Mouse (Mus musculus) left cerebral cortex, postnatal 4 days (tissue): ENCODE results near the gene A2ml1. TPM values are rescaled to one million over a fixed set of nuclear protein-coding genes. Genes with fewer than 3 reads are reported as not detected.

ENCODE experiments used
- DNase-seq: peaks from one replicate; pipeline ENCODE4 v3.0.0-alpha.2; 2022
- intact Hi-C: fragments of 180-260 bp; cut with DNase I; formaldehyde crosslinking; loops from one replicate; pipeline ENCODE4 v1.15.1; 2025
- total RNA-seq, 2 experiments: library from RNA; stranded (reverse); gene quantifications; 2 replicates each; pipeline ENCODE4 v1.2.3; 2021

Gene A2ml1
- total RNA-seq, 2 experiments from 2014 or later: 7.8 to 8.7 TPM

DNA sequence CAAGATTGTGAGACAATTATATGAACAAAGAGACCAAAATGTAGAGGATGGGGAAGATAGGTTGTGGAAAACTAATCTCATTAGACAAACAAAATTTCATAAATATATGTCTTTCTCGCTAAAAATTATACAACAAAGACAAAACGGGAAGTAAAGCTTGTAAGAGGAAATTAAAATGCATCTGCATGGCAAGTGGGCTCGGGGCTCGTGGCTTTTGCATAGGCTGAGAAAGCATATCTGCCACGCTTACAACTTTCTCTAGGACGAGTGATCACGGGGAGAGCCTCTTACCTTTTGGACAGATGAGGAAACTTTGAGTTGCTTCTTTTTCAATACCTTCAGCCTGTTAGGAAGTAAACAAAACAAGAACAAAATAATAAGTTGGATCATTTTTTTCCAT lies 27.4 kb downstream of the A2ml1 start:
- intact Hi-C loops: no loop called here
- DNase-seq: no peak

DNA sequence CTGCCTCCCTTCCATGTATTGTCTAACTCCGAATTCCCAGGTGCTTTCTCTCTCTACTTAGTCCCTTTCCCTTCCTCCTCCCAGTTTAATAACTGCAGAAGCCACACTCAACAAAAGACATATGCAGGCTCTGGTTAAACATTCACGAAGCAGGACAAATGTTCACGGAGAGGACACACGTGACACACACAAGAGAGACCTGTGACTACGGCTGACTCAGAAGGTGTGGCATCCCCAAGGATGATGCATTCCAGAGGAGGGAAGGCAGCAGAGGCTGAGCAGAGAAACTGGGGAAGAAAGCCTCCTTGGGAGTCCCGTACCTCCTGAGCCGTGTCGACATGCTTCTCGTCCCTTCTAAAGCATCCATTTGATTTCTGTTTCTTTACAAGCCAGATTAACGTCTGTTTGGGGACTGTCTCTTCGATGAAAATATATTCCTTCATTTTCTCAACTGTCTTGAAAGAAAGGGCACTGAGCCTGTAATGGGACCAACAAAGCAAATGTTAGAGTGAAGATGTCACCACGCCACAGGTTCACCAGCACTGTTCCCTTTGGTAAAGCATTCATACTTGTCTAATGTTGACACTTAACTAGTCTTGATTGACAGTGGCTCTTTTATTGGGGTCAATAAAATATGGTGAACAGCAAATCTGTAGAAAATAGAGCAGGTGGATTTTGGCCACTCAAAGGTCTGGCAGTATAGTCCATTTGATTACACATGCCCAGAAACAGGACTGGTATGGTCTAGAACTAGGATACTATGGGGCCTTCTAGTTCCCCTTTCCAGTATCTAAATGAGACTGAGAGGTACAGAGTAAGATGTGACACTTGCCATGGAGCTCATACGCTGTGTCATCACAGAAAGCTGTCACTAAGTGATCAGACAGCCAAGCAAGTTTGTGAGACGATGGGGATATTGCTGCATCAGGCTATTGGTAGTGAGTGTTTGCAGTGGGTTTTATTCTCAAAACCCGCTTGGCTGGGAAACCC lies 31.6 kb downstream of the A2ml1 start:
- intact Hi-C loops: no loop called here
- DNase-seq: no peak

DNA sequence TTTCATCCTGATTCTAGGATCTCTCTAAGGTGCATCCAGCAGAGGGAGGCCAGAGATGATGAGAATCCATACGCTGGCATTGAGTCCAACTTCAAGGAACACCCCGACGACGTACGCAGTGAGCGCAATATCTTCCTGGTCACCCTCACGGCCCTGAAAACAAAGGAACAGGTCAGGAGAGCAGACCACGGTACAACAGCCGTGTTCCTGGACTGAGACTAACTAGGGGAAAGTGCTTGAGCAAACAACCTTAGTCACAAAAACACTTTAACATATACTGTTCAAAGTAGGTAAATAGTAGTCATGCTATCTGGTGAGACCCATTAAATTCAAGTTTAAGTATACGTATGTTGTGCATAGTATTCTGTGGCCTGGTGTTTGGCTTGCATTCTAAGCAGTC lies 32.9 kb downstream of the A2ml1 start:
- intact Hi-C loops: no loop called here
- no peak for DNase-seq

DNA sequence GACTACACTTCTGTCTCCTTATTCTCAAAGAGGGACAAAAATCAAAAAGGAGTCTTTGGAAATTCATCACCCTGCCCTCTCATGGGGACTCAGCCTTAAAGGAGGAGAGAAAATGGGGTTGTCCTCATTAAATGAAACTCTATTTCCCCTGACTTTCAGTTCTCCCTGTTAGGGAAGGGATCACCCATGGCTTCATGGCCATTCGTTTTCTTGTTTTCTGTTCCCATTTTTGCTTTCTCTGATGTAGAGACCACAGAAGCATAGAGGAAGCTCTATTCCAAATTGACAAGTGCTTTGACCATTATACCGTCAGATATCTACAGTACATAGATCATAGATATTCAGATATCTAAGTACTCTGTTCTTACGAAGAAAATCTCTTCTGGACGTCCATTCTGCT lies 36.0 kb downstream of the A2ml1 start:
- intact Hi-C loops: no loop called here
- no peak for DNase-seq

DNA sequence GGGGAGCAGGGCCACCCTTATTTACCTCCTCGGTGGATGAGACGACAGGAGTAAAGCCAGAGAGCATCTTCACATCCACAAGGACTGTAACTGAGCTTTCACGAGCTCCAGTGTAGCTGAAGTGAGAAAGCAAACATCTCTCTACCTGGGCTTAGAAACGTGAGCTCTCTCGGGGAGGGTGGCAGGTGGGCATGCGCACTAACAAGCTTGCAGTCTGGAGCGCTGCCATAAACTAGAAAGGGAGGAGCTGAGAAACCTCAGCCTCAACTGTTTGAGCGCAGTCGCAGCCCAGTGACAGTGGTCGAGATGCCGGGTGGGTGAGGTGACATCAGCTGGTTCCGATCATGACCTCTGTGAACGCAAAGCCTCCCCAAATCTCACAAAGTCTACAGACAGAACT lies 38.2 kb downstream of the A2ml1 start:
- no peak for DNase-seq
- intact Hi-C loops: no loop called here

DNA sequence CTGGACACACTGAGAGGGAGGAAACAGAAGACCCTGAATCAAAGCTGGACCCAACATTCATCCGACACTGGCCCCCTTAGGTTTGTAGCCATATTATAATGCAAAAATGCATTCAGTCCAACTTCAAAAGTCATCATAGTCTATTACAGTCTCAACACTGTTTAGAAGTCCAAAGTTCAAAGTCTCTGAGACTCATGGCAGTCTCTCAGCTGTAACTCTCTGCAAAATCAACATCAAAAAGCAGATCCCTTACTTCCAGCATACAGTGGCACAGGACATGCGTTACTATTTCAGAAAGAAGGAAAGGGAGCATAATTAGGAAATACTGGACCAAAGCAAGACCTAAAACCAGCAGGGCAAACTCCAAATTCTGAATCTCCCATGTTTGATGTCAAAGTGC lies 46.2 kb downstream of the A2ml1 start:
- intact Hi-C loops: no loop called here
- no peak for DNase-seq

DNA sequence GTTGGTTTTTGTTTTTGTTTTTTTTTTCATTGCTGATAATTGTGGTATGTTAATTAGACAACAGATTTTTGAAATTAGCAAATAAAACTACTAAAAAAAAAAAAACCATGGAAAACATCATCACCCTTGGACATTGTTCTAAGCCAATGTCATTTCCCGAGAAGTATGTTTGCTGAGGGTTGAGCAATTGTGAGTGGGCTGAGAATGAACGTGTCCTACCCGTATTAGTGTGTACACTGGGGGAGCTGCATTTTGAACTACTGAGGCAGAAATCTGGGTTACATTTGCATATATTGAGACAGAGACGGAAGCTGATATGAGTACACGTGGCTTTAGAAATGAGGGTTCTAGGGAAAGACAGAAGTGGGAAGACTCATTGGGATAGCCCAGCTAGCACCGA lies 48.1 kb downstream of the A2ml1 start:
- DNase-seq: no peak
- intact Hi-C loops: no loop called here

DNA sequence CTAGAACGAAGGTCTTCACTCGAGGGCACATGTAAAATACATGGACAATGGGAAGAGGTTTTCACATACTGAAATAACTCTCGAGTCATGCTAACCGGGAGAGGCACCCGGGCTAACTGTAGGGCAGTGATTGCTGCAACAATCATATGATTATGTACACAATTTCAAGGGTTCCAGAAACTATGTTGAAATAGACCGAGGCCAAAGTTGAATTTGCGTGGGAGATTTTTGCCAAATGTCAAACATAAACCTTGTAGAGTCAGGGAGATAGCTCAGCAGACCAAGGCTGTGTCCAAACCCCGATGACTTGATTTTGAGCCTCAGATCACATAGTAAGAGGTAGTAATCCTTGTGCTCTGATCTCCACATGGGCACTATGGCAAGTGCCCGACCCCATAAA lies 48.7 kb downstream of the A2ml1 start:
- intact Hi-C loops: no loop called here

DNA sequence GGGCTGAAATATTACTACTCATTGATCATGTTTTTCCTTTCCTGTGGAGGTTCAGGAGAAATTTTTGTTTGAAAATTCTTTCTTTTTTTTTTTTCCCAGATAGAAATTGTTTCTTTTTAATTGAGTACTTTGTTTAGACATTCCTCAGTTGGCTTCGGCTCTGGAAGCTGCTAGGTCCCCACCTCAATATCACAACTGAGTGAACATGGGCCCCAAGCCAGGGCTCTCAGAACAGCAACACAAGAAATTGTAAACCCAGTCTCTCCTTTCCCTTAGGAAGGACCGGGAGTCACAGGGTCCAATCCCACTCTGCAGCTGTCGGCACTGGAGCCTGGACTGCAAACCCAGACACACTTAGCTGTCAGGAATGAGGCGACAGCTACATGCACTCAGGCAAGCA lies 52.9 kb downstream of the A2ml1 start:
- DNase-seq: no peak
- intact Hi-C loops: no loop called here

More for the DNA sequence above, 48.7 kb downstream of the A2ml1 start:
- DNase-seq: no peak

DNA sequence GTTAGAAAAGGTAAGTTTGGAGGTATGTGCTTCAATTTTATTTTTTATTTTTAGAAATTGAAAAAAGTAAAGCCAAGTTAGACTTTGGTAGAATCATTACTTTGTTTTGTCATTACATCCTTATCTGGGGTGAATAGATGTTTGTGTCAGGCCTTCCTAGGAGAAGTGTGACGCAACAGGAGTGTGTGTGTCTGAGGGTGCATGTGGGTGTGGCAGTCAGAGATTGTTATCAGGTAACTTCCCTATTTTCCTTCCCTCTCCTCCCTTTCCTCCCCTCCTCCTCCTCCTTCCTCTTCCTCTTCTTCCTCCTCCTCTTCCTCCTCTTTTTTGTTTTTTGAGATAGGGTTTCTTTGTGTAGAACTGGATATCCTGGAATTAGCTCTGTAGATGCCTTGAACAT lies 54.3 kb downstream of the A2ml1 start:
- intact Hi-C loops: no loop called here

DNA sequence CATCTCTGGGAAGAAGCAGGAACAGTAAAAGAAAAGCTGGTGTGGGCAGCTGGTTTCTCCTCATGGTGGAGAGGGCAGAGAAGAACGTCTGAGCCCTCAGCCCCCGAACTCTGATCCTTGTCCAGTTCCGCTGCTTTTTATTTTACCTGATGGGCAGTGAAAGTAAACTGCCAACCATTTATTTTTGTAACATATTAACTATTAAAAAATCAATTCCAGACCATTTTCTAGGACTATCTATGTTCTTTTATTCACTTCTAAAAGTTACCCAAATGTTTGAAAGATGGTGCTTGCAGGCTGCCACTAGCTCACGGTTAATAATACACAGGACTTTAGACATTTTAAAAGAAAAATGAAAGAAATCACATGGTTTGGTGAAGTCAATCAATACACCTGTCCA lies 54.8 kb downstream of the A2ml1 start, which contains the start of gene Pzp:
Gene Pzp (minus strand): TSS at position 120 of the 400 bp plus-strand sequence.
- DNase-seq: no peak
- intact Hi-C loops: no loop called here

More for the DNA sequence above, 54.3 kb downstream of the A2ml1 start:
- no peak for DNase-seq

DNA sequence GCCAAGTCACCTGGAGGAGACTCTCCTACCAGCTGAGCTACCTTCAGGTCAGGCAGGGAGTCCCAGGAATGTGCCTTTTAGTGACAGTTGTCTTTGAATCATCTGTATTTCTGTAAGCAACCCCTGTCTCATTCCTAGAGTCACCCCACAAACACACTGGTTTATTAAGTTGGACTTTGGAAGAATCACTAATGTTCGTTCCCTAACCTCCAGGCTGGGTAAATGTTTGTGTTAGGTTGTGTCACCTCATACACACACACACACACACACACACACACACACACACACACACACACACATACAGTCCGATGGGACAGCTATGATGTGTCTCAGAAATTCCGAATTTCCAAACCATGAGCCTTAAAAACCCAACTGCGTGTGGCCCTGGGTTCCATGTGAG lies 55.6 kb downstream of the A2ml1 start:
- intact Hi-C loops: no loop called here
- no peak for DNase-seq

DNA sequence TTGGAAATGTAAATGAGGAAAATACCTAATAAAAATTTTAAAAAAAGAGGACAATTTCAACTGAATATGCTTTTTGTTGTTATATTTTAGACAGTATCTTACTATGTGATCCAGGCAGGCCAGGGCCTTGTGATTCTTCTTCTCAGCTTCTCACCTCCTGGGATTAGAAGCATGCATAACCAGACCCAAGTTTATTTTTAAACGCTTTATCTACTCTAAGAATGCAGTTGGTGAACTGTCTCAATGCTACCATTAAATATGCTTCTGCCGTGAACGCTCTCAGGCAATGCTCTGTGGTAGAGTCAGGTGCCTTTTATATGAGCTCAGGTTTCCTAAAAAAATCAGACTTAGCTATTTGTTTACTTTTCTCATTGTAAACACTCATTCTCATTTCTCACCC lies 58.0 kb downstream of the A2ml1 start:
- intact Hi-C loops: no loop called here
- no peak for DNase-seq

DNA sequence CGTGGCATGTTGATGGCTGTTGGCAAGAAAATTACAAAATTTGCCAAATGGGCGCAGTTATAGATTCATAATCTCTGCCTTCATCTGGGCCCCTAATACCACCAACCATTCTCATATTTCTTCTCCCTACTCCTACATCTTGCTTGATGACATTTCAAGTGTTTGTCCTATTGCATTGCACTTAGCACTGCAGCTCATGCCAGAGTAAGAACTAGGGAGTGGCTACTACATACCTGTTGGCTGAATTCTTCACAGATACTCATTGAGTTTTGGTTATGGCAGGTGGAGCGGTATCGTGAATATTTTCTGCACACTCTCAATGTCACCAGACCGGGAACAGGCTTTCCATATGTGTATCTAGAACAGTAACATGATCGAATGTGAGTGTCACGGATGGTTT lies 62.2 kb downstream of the A2ml1 start:
- DNase-seq: no peak
- intact Hi-C loops: no loop called here

DNA sequence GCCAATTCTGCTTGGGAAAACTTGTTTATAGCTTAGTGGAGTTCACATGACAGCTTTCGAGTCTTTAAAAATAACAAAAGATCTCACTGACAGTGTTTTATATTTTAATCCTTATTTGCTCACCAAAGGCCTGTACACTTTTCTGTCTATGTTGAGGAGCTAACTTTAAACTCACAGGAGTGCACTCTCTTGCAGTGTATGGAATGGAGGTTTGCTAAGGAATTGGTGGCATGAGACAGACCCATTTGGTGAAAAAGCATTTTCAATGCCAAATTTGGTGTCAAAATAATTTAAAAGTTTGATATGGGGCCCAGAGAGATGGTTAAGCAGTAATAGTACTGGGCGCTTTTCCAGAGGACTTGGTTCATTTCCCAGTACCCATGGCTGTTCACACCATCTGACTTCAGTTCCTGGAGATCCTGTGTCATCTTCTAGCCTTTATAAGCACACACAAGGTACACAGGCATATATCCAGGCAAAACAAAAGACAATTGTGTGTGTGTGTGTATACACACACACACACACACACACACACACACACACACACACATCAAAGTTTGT lies 75.7 kb downstream of the A2ml1 start:
- no peak for DNase-seq
- intact Hi-C loops: no loop called here

DNA sequence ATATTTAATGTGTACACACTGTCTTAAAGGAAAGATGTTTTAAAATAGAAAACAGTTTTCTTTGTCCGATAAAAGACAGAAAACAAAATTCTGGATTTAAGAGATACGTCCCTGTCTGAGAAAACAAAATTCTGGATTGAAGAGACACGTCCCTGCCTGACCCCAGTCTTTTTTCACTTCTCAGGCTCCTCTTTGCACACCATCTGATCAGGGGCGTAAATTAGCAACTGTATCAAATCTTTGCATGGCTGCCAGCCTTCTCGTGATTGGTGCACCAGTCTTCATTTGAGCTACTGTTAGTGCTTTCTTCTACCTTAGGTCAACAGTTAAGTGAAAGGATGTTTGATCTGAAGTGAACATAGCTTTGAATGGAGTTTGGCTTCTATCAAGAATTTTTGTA lies 76.7 kb downstream of the A2ml1 start:
- intact Hi-C loops: no loop called here
- no peak for DNase-seq

DNA sequence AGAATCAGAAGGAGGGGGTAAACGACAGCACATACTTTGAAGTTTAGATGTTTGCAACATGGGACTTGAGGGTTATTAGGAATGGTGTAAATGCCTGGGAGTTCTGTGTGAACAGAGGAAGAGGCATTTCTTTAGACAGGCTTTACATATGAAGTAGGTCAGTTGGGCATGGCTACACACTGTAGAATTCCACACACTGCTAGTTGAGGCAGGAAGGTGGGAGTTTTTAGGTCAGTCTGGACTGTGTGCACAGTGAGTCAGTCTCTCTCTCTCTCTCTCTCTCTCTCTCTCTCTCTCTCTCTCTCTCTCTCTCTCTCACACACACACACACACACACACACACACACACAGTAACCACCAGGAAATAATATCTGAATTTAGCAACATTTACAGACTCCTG lies 86.1 kb downstream of the A2ml1 start:
- intact Hi-C loops: no loop called here
- DNase-seq: no peak

DNA sequence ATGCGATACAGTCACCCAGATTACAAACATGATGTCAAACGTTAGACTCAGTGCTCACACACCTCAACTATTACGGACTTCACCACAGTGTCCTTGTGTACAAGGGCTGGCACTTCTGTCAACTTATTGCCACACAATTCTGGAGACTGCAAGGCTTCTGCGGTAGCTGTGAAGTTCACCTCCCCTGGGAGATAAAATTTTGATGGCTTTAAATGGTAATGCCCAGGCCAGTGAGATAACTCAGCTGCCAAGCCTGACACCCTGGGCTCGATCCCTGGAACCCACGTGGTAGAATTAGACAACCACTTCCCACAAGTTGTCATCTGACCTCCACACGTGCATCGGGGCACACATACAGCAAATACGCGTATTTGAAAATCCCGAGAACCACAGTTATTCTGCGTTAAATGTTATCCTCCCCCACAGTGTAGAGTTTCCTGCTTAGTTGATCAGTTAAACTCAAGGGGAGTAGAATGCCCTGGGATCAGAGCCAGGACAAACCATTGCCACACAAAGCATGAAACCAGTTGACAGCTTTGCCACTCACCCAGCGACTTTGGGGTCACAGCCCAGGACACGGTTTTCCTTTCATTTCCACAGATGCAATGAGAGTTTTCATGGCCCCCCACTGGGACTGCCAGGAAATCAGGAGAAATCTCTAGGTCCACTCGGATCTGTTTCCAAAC lies 86.6 kb downstream of the A2ml1 start:
- DNase-seq: peak; percentile 13
- intact Hi-C loops: no loop called here

DNA sequence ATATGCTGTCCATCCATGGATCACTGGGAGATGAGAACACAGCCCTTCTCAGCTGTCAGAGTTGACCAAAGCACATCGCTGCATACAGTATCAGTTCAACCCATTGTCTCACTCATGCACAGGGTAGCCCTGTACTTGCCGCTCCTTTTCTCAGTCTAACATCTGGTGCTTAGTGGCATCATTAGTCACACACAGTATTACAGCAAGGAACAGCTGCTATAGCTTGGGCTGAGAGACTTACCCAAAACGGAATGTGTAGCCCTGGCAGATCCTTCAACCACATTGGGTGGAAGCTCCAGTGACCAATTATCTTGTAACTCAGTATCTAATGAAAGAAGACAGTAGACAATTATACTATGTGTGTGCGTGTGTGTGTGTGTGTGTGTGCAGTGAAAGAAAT lies 89.5 kb downstream of the A2ml1 start:
- intact Hi-C loops: no loop called here
- DNase-seq: no peak

DNA sequence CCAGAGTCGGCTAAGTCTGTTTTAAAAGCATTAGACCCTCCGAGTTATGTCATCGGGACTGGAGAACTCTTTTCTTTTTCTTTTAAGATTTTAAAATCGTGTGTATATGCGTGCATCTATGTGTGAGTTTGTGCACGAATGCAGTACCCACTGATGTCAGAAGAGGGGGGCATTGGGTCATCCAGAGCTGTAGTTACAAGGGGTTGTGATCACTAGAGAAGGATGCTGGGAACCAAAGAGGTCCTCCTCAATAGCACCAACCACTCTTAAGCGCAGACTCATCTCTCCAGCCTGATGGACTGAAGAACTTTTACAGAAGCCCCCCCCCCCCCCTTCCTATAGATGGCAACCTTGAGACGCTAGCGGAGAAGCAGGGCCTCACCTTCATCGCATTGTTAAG lies 91.3 kb downstream of the A2ml1 start:
- DNase-seq: no peak
- intact Hi-C loops: no loop called here
